Mouse (Mus musculus): ENCODE measurements around the gene Pbx2. TPM values are rescaled to one million over a fixed set of nuclear protein-coding genes. Genes with fewer than 3 reads are reported as not detected.

Pbx2 gene
- polyA plus RNA-seq, 1 experiment, result 51.3 TPM

GRCm38 (mm10) chr17:34582528-34582927 is 8.5 kb upstream of the Pbx2 start:
- DNase-seq (ENCODE audit: low read depth), result no peak

- no peak for DNase-seq (ENCODE audit: low read depth)
These were observed 7.7 kb upstream of the Pbx2 start for GRCm38 (mm10) chr17:34583397-34583796.

- DNase-seq (ENCODE audit: low read depth), result no peak
These were observed 7.2 kb upstream of the Pbx2 start for GRCm38 (mm10) chr17:34583819-34584218.

GRCm38 (mm10) chr17:34585121-34585520 is 5.9 kb upstream of the Pbx2 start:
- no peak for DNase-seq (ENCODE audit: low read depth)

GRCm38 (mm10) chr17:34585877-34586771 is 4.9 kb upstream of the Pbx2 start:
- DNase-seq (ENCODE audit: low read depth), result no peak

GRCm38 (mm10) chr17:34586796-34587422 is 4.2 kb upstream of the Pbx2 start:
- DNase-seq (ENCODE audit: low read depth), result no peak

GRCm38 (mm10) chr17:34587423-34587811 is 3.6 kb upstream of the Pbx2 start:
- no peak for DNase-seq (ENCODE audit: low read depth)

- no peak for DNase-seq (ENCODE audit: low read depth)
These were observed 3.3 kb upstream of the Pbx2 start for GRCm38 (mm10) chr17:34587814-34588213.

- no peak for DNase-seq (ENCODE audit: low read depth)
These were observed 2.3 kb upstream of the Pbx2 start for GRCm38 (mm10) chr17:34588767-34589166.

- DNase-seq (ENCODE audit: low read depth), result no peak
These were observed 1.9 kb upstream of the Pbx2 start for GRCm38 (mm10) chr17:34589206-34589605.

- no peak for DNase-seq (ENCODE audit: low read depth)
These were observed 1.4 kb upstream of the Pbx2 start, which contains the start of gene Gpsm3 for GRCm38 (mm10) chr17:34589681-34590101. Gene Gpsm3 (plus strand): TSS chr17:34589806.

- no peak for DNase-seq (ENCODE audit: low read depth)
These were observed 695 bp upstream of the Pbx2 start for GRCm38 (mm10) chr17:34590154-34590987.

GRCm38 (mm10) chr17:34591994-34592375 is 919 bp downstream of the Pbx2 start:
- no peak for DNase-seq (ENCODE audit: low read depth)

- no peak for DNase-seq (ENCODE audit: low read depth)
These were observed 1.8 kb downstream of the Pbx2 start for GRCm38 (mm10) chr17:34592581-34593549.

- DNase-seq (ENCODE audit: low read depth), result no peak
These were observed 2.9 kb downstream of the Pbx2 start for GRCm38 (mm10) chr17:34593752-34594525.

GRCm38 (mm10) chr17:34596098-34596497 is 5.0 kb downstream of the Pbx2 start:
- no peak for DNase-seq (ENCODE audit: low read depth)

- DNase-seq (ENCODE audit: low read depth), result no peak
These were observed 6.6 kb downstream of the Pbx2 start, which contains the start of gene Ager for GRCm38 (mm10) chr17:34597566-34598095. Gene Ager (plus strand): TSS chr17:34597862.

GRCm38 (mm10) chr17:34599891-34600290 is 8.8 kb downstream of the Pbx2 start:
- no peak for DNase-seq (ENCODE audit: low read depth)

- DNase-seq (ENCODE audit: low read depth), result no peak
These were observed 10.7 kb downstream of the Pbx2 start for GRCm38 (mm10) chr17:34601796-34602195.

All from gonadal fat pad, adult 2 months (tissue).